Mouse (Mus musculus) right cerebral cortex, postnatal 10 days (tissue): ENCODE results near the gene Prss12.

Source experiments
- DNase-seq, 2 experiments: peaks; one replicate each; pipeline ENCODE4 v3.0.0; 2021; ENCODE audit warnings: low spot score in 2 of 2

The Prss12 gene

DNA sequence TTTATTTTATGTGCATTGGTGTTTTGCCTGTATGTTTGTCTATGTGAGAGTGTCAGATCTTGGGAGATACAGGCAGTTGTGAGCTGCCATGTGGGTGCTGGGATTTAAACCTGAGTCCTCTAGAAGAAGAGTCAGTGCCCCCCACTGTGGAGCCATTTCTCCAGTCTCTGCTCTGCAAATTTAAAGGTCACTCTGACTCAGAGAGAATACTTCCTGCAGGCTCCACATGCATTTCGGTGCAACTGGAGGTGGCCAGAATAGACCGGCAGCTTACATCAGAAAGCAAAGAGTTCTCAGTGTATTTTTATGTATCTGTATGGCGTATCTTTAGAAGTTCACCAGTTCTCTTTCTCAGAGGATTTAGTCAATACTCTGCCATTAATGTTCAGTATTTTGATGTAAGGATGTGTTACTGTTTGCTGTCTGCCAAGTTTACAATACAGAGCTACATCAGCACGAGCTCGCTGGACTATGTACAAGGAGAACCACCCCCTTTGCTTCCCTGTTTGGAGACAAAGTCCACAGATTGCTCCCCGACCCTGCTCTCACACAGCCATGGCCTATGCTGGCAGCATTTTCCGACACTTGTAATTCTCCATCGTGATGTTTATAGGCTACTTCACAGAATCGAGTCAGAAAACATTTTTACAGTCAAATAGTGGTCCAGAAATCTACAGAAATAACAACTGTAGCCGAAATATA is 81.2 kb downstream of the Prss12 start:
- no peak for DNase-seq

- peak in 1 of 2 experiments; percentile 40 for DNase-seq
These were observed 84.4 kb downstream of the Prss12 start for GRCm38 (mm10) chr3:123531124-123531523.

- no peak for DNase-seq
These were observed 90.6 kb downstream of the Prss12 start for GRCm38 (mm10) chr3:123537279-123537678.

- DNase-seq: no peak
These were observed 97.0 kb downstream of the Prss12 start for GRCm38 (mm10) chr3:123543585-123544304.

DNA sequence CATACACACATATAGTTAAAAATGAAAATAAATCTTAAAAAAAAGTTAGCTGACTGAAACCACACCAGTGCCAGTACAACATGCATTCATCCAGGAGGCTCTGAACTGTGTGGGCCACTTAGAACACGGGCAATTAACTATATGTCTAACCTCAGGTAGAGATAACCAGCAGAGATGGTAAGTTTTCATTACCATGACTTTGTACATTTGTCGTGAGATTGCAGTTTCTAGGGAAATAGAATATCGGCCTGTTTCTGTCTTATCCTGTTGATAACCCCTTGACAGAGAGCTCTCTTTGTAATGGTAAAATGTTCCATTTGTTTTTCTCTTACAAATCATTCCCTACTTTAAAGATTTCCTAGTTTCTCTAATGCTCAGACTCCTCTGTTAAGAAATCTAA is 103.8 kb downstream of the Prss12 start:
- no peak for DNase-seq

DNA sequence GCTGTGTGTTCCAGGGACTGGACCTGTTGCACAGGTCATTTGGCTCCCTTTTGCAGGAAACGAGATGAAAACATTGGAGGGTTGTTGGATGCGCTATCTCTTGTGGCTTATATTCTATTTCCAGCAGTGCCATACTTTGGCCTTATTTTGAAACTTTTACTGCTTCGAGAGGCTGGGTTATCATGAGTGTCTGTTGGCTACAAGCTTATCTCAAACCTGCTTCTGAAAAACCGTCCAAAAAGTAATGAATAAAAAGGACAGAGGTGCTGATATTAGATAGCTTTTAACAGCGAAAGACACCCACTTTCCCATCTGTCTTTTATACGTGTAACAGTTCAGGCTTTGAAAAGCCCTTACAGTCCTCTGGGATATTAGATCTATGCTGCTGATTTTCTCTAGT is 107.2 kb downstream of the Prss12 start:
- DNase-seq: no peak

DNA sequence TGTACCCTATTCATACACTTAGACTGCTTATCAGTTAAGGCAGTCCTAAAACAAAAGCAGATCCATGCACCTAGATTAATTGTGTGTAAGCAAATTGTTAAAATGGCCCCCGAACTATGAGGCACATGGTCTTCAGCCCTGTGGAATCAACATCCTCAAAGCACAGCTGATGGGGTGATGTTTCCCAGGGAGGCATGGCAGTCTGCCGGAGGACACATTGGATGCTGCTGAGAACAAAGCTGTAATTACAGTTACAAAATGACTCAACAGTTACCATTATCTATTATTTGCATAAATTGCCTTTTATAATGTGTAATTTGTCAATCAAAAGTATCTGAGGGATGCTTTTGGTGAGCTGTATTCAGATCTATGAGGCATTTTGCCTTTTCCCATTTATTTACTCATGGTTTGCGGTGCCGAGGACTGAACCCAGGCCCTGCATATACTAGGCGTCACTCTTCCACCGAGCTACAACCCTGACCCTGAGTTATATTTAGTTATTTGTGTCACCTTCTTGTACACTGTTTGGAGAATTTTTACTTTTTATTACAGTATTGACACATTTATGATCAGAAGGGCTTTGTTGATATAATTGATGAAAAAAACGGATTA is 108.6 kb downstream of the Prss12 start:
- peak in 1 of 2 experiments; percentile 51 for DNase-seq
